Mouse (Mus musculus) cortical plate, adult 2 months (tissue): Measurements from ENCODE around the gene Pecam1. TPM values are rescaled to one million over a fixed set of nuclear protein-coding genes. Genes with fewer than 3 reads are reported as not detected.

ENCODE experiments used
- H3K27ac ChIP-seq: fragments of 200-500 bp; 2 replicates; pipeline ENCODE4 v1.5.1; 2012; ENCODE audit warnings: low read length, control low read depth, inconsistent platforms; ENCODE audit not compliant: insufficient read depth
- H3K4me1 ChIP-seq: fragments of 200-500 bp; 2 replicates; pipeline ENCODE4 v1.6.1; 2011; ENCODE audit warnings: low read length; ENCODE audit not compliant: control insufficient read depth, insufficient read depth
- H3K4me3 ChIP-seq: fragments of 200-500 bp; 2 replicates; pipeline ENCODE4 v1.5.1; 2011; ENCODE audit warnings: mild to moderate bottlenecking, low read length, control low read depth; ENCODE audit not compliant: insufficient read depth
- CTCF ChIP-seq: fragments of 200-500 bp; IDR thresholded peaks from 2 replicates; pipeline ENCODE4 v1.5.1; 2011; ENCODE audit warnings: mild to moderate bottlenecking, control low read depth, low read length; ENCODE audit not compliant: insufficient read depth; ENCODE audit errors: extremely low read depth
- POLR2A ChIP-seq: fragments of 200-500 bp; IDR thresholded peaks from 2 replicates; pipeline ENCODE4 v1.6.1; 2011; ENCODE audit warnings: mild to moderate bottlenecking, low read length, control low read depth; ENCODE audit not compliant: insufficient read depth; ENCODE audit errors: extremely low read depth
- polyA plus RNA-seq: library from polyadenylated mRNA; depleted of rRNA; stranded (reverse); fragments of >200 nt; gene quantifications from 2 replicates; pipeline ENCODE4 v1.2.3, GENCODE M21; 2012

The Pecam1 gene
- polyA plus RNA-seq, 1 experiment = 20.4 TPM

DNA sequence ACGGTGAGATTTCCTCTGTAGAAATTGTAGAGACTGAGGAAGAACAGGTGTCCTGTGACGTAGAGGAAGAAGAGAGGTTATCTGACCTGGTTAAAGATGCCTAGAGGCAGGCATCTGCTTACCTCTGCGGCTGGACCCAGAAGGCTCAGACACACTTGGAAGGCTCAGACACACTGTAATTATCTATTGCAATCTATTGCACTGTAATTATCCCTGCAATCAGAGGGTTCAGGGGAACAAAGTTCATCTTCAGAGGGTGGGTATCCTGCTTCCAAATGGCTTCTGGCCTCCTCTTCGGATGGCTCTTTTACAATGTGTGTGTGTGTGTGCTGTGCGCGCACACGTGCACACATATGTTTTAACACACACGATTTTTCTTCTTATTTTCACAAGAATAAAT, 30.0 kb downstream of the Pecam1 start:
- TF ChIP-seq POLR2A (no peak), CTCF (no peak)
- Histone ChIP-seq H3K4me1 (no peaks in the 10 kb centered on the region), H3K27ac (no peak overlapping the region), H3K4me3 (no peak overlapping the region)

DNA sequence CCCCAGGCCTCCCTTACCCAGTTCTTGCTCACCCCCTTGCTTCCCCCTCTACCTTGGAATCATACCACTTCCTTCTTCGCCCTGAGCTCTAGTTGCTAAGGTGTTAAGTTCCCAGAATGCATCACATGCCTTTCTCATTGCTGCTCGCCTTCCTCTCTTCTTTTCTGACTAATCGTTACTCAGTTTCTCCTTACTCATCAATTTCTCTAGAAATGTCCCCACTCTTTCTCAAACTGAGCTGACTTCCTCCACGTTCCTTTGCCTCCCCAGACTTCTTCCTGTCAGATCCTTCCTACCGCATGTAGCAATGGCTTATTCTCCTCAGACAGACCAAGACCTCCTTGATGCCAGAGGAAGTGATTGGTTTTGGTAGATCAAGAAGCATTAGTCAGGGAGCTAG, 33.9 kb downstream of the Pecam1 start:
- Histone ChIP-seq H3K4me1 (no peaks in the 10 kb centered on the region), H3K27ac (no peak overlapping the region), H3K4me3 (no peak overlapping the region)
- TF ChIP-seq POLR2A (no peak), CTCF (no peak)

DNA sequence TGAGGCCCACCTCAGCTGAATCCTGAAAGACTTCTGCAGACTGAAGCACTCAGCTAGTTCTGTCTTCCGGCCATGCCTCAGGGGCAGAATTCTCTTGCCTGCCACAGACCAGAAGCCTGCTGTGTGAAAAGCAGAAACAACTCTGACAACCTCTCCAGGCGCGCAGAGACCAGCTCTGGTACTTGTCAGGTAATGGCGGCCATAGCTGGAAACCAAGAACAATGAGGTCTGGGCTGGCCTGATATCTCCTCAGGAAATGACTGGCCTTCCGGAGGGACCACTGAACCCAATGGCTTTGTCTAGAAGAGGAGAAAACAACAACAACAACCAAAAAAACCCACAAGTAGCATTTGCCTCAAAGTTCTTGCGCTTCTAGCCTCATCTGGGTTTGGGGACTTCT, 35.4 kb downstream of the Pecam1 start:
- Histone ChIP-seq H3K4me1 (no peaks in the 10 kb centered on the region), H3K4me3 (peak overlapping the region; percentile 37), H3K27ac (peak overlapping the region; percentile 85)
- TF ChIP-seq POLR2A (0 out of 2 replicates have a peak, but pooled peaks have one; percentile 24), CTCF (no peak)

DNA sequence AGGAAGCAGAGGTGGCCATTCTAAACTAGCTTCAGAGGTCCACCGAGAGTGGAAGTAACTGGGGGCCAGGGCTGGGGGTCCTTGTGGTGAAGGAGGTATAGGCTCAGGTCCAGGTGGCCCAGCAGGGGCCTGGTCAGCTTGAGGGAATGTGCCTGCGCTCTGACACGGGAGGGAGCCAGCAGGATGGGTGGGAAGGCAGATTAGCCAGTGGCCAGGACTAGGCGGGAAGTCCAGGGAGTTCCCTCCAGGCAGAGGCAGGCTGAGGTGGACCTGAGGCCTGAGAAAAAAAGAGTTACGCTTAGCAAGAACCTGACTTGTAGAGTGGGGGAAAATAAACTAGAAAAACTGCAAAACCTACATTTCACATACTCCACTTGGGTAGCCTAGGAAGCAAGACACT, 39.6 kb downstream of the Pecam1 start:
- no peaks in the 10 kb centered on the region for H3K4me1 ChIP-seq
- TF ChIP-seq POLR2A (no peak), CTCF (no peak)
- H3K27ac ChIP-seq = no peak overlapping the region
- H3K4me3 ChIP-seq = no peak overlapping the region

GRCm38 (mm10) chr11:106709227-106709985, 41.0 kb downstream of the Pecam1 start:
- Histone ChIP-seq H3K4me3 (no peak overlapping the region), H3K27ac (no peak overlapping the region), H3K4me1 (no peaks in the 10 kb centered on the region)
- TF ChIP-seq CTCF (no peak), POLR2A (no peak)

GRCm38 (mm10) chr11:106707866-106708265, 42.6 kb downstream of the Pecam1 start:
- Histone ChIP-seq H3K27ac (no peak overlapping the region), H3K4me1 (no peaks in the 10 kb centered on the region), H3K4me3 (no peak overlapping the region)
- TF ChIP-seq CTCF (no peak), POLR2A (no peak)

DNA sequence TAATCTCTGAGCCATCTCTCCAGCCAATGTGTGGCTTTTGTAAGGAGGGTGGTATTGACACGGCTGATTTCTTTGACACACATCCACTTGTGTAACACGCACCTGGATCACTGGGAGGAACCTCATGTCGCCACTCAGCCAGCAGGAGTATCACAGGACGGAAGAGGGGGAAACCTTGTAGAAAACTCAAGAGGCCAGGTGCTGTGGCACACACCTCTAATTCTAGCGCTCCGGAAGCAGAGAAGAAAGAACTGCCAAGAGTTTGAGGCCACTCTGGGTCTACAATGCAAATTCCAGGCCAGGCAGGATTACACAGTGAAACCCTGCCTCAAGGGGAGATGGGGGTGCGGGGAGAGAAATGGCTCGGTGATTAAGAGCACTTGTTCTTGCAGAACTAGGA, 43.3 kb downstream of the Pecam1 start:
- TF ChIP-seq POLR2A = no peak
- no peak for TF ChIP-seq CTCF
- H3K4me1 ChIP-seq = no peaks in the 10 kb centered on the region
- H3K4me3 ChIP-seq = no peak overlapping the region

DNA sequence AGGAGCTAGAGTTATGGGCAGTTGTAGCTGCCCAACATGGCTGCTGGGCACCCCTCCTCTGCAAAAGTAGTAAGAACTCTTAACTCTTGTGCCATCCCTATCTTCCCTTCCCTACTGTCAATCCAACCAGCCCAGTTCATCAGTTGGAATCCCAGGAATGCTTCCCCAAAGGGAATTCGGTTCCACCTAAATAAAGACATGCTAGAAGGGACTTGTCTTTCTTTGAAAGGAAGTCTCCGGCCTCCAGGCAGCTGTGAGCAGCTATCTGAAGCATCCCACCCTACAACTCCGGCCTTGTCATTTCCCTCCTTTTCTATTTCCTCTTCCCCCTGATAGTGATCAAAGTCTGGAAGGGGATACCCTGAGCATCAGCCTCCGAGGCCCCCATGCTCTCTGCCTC, 44.2 kb downstream of the Pecam1 start:
- no peak for TF ChIP-seq POLR2A
- no peak for TF ChIP-seq CTCF
- Histone ChIP-seq H3K27ac (no peak overlapping the region), H3K4me3 (no peak overlapping the region), H3K4me1 (no peaks in the 10 kb centered on the region)

More for the DNA sequence above, 43.3 kb downstream of the Pecam1 start:
- no peak overlapping the region for H3K27ac ChIP-seq

- Histone ChIP-seq H3K27ac (no peak overlapping the region), H3K4me1 (no peaks in the 10 kb centered on the region), H3K4me3 (no peak overlapping the region)
- TF ChIP-seq CTCF (no peak), POLR2A (no peak)
Observed at GRCm38 (mm10) chr11:106704399-106705111, 45.9 kb downstream of the Pecam1 start.

- TF ChIP-seq CTCF (no peak), POLR2A (no peak)
- Histone ChIP-seq H3K27ac (no peak overlapping the region), H3K4me1 (no peaks in the 10 kb centered on the region), H3K4me3 (no peak overlapping the region)
Observed at GRCm38 (mm10) chr11:106703931-106704330, 46.5 kb downstream of the Pecam1 start.
